Mouse (Mus musculus) thymus, adult 2 months (tissue): ENCODE measurements around the gene Gm28047. TPM values are rescaled to one million over a fixed set of nuclear protein-coding genes. Genes with fewer than 3 reads are reported as not detected.

Experiments used
- DNase-seq: peaks from one replicate; pipeline ENCODE4 v3.0.0; 2021
- H3K27ac ChIP-seq: fragments of 200-500 bp; 2 replicates; pipeline ENCODE4 v1.5.1; 2012; ENCODE audit warnings: low read length, control low read depth; ENCODE audit not compliant: control insufficient read depth, insufficient read depth
- H3K27me3 ChIP-seq: fragments of 200-500 bp; 2 replicates; pipeline ENCODE4 v1.6.1; 2012; ENCODE audit warnings: mild to moderate bottlenecking, low read length, moderate library complexity, mixed read lengths; ENCODE audit not compliant: control insufficient read depth, insufficient read depth
- H3K36me3 ChIP-seq: fragments of 200-500 bp; 2 replicates; pipeline ENCODE4 v1.6.1; 2012; ENCODE audit warnings: mild to moderate bottlenecking, low read length, moderate library complexity; ENCODE audit not compliant: control insufficient read depth, insufficient read depth
- H3K4me1 ChIP-seq: fragments of 200-500 bp; replicated peaks from 2 replicates; pipeline ENCODE4 v1.6.1; 2012; ENCODE audit warnings: low read length; ENCODE audit not compliant: control insufficient read depth, insufficient read depth
- H3K4me3 ChIP-seq: fragments of 200-500 bp; 2 replicates; pipeline ENCODE4 v1.5.1; 2012; ENCODE audit warnings: mild to moderate bottlenecking, low read length, control low read depth, moderate library complexity; ENCODE audit not compliant: control insufficient read depth, insufficient read depth
- CTCF ChIP-seq: fragments of 200-500 bp; IDR thresholded peaks from 2 replicates; pipeline ENCODE4 v1.5.1; 2012; ENCODE audit warnings: mild to moderate bottlenecking, control low read depth, low read length, moderate library complexity, borderline replicate concordance; ENCODE audit not compliant: control insufficient read depth, poor library complexity, insufficient read depth; ENCODE audit errors: extremely low read depth
- POLR2A ChIP-seq: fragments of 200-500 bp; IDR thresholded peaks from 2 replicates; pipeline ENCODE4 v1.6.1; 2012; ENCODE audit warnings: mild to moderate bottlenecking, low read length, control low read depth, moderate library complexity; ENCODE audit not compliant: control insufficient read depth, poor library complexity, insufficient read depth; ENCODE audit errors: extremely low read depth
- WGBS: fragments of 180-500 bp; shearing (Covaris S2); methylation state at CpG from one replicate; pipeline ENCODE4 v1.1.7; 2018; 5-methylcytosine and 5-hydroxymethylcytosine counted together
- polyA plus RNA-seq: library from polyadenylated mRNA; depleted of rRNA; stranded (reverse); fragments of >200 nt; gene quantifications from 2 replicates; pipeline ENCODE4 v1.2.3, GENCODE M21; 2012

Gm28047 gene
- polyA plus RNA-seq, 1 experiment = not detected

- H3K4me1 ChIP-seq = peaks cover 22% of the 10 kb centered on the region
- H3K4me3 ChIP-seq = no peak overlapping the region
- DNase-seq = no peak
- 94% methylated on average over 2 of the region's 2 CpGs for WGBS
- TF ChIP-seq CTCF = no peak
- TF ChIP-seq POLR2A = no peak
- no peaks in the 10 kb centered on the region for H3K36me3 ChIP-seq
- no peak overlapping the region for H3K27ac ChIP-seq
- no peaks in the 10 kb centered on the region for H3K27me3 ChIP-seq
Measured at GRCm38 (mm10) chr15:102515261-102515660, 109.6 kb downstream of the Gm28047 start.

GRCm38 (mm10) chr15:102513004-102513403 lies 111.9 kb downstream of the Gm28047 start:
- WGBS = 95% methylated on average over 3 of the region's 3 CpGs
- Histone ChIP-seq H3K36me3 (no peaks in the 10 kb centered on the region), H3K4me1 (peaks cover 19% of the 10 kb centered on the region), H3K27ac (no peak overlapping the region), H3K27me3 (no peaks in the 10 kb centered on the region), H3K4me3 (no peak overlapping the region)
- TF ChIP-seq CTCF (no peak), POLR2A (no peak)
- no peak for DNase-seq

- Histone ChIP-seq H3K36me3 (no peaks in the 10 kb centered on the region), H3K4me3 (no peak overlapping the region), H3K4me1 (peaks cover 19% of the 10 kb centered on the region), H3K27me3 (no peaks in the 10 kb centered on the region), H3K27ac (no peak overlapping the region)
- TF ChIP-seq CTCF (no peak), POLR2A (no peak)
- DNase-seq = no peak
Measured at GRCm38 (mm10) chr15:102512471-102512870, 112.4 kb downstream of the Gm28047 start.

GRCm38 (mm10) chr15:102512010-102512409 lies 112.9 kb downstream of the Gm28047 start:
- peaks cover 19% of the 10 kb centered on the region for H3K4me1 ChIP-seq
- no peak for DNase-seq
- H3K4me3 ChIP-seq = no peak overlapping the region
- WGBS = 94% methylated on average over 5 of the region's 5 CpGs
- no peaks in the 10 kb centered on the region for H3K27me3 ChIP-seq
- H3K36me3 ChIP-seq = no peaks in the 10 kb centered on the region
- no peak overlapping the region for H3K27ac ChIP-seq
- TF ChIP-seq POLR2A = no peak
- TF ChIP-seq CTCF = no peak

- no peak overlapping the region for H3K27ac ChIP-seq
- no peak overlapping the region for H3K4me3 ChIP-seq
Measured at GRCm38 (mm10) chr15:102511285-102511833, 113.5 kb downstream of the Gm28047 start.

GRCm38 (mm10) chr15:102510590-102511284 lies 114.1 kb downstream of the Gm28047 start:
- H3K4me3 ChIP-seq = peak overlapping the region; percentile 58
- no peaks in the 10 kb centered on the region for H3K27me3 ChIP-seq
- WGBS = 5% methylated on average over 34 of the region's 34 CpGs
- DNase-seq = peak; percentile 77
- H3K27ac ChIP-seq = no peak overlapping the region
- H3K4me1 ChIP-seq = peaks cover 14% of the 10 kb centered on the region
- TF ChIP-seq POLR2A = no peak
- no peak for TF ChIP-seq CTCF
- H3K36me3 ChIP-seq = no peaks in the 10 kb centered on the region

More at GRCm38 (mm10) chr15:102511285-102511833, 113.5 kb downstream of the Gm28047 start:
- 70% methylated on average over 6 of the region's 6 CpGs for whole genome bisulfite sequencing
- no peaks in the 10 kb centered on the region for H3K27me3 ChIP-seq
- no peak for TF ChIP-seq POLR2A
- no peak for TF ChIP-seq CTCF
- no peaks in the 10 kb centered on the region for H3K36me3 ChIP-seq
- peaks cover 18% of the 10 kb centered on the region for H3K4me1 ChIP-seq
- DNase-seq = no peak
